Mouse (Mus musculus) megakaryocyte progenitor cell, adult 5-6 weeks (primary cell): ENCODE data around the gene Lrrc4c. TPM values are rescaled to one million over a fixed set of nuclear protein-coding genes. Genes with fewer than 3 reads are reported as not detected.

Experiments
- ATAC-seq: replicated peaks from 2 replicates; pipeline ENCODE4 v1.8.0; 2016; ENCODE audit warnings: mild to moderate bottlenecking, moderate TSS enrichment, inconsistent platforms; ENCODE audit not compliant: poor library complexity
- total RNA-seq, 2 experiments: library from RNA; stranded (forward) in 1 of 2; stranded (reverse) in 1 of 2; fragments of 157-497, 149-512 nt in 1 of 2; fragments of 200-1000 nt in 1 of 2; gene quantifications; 2 replicates each; pipeline versions ENCODE4 v1.2.3 to v1.2.4; 2015 to 2017

Gene Lrrc4c
- not detected in 2 replicates for total RNA-seq (2015)
- total RNA-seq (2017), result not detected in 2 replicates

- no peak for ATAC-seq
Measured at GRCm38 (mm10) chr2:96317387-96318299, at the start of gene Lrrc4c. TSS of gene Lrrc4c (plus strand) at chr2:96318169.

- no peak for ATAC-seq
Measured at GRCm38 (mm10) chr2:96275061-96275460, 42.9 kb upstream of the Lrrc4c start.

- no peak for ATAC-seq
Measured at GRCm38 (mm10) chr2:96282926-96283325, 35.0 kb upstream of the Lrrc4c start.

GRCm38 (mm10) chr2:96287512-96287911 is 30.5 kb upstream of the Lrrc4c start:
- no peak for ATAC-seq

GRCm38 (mm10) chr2:96290541-96290940 is 27.4 kb upstream of the Lrrc4c start:
- ATAC-seq, result no peak

GRCm38 (mm10) chr2:96315034-96315433 is 2.9 kb upstream of the Lrrc4c start:
- no peak for ATAC-seq

GRCm38 (mm10) chr2:96316531-96316930 is 1.4 kb upstream of the Lrrc4c start:
- no peak for ATAC-seq

- no peak for ATAC-seq
Measured at GRCm38 (mm10) chr2:96318556-96318955, 587 bp downstream of the Lrrc4c start.

GRCm38 (mm10) chr2:96319201-96319600 is 1.2 kb downstream of the Lrrc4c start:
- ATAC-seq, result no peak

GRCm38 (mm10) chr2:96319649-96320048 is 1.7 kb downstream of the Lrrc4c start:
- no peak for ATAC-seq

GRCm38 (mm10) chr2:96334652-96335051 is 16.7 kb downstream of the Lrrc4c start:
- no peak for ATAC-seq

- ATAC-seq, result no peak
Measured at GRCm38 (mm10) chr2:96337354-96337753, 19.4 kb downstream of the Lrrc4c start.

GRCm38 (mm10) chr2:96401186-96401811 is 83.3 kb downstream of the Lrrc4c start:
- no peak for ATAC-seq

GRCm38 (mm10) chr2:96402514-96402913 is 84.5 kb downstream of the Lrrc4c start:
- no peak for ATAC-seq

- ATAC-seq, result no peak
Measured at GRCm38 (mm10) chr2:96406856-96407255, 88.9 kb downstream of the Lrrc4c start.

GRCm38 (mm10) chr2:96411182-96411581 is 93.2 kb downstream of the Lrrc4c start:
- ATAC-seq, result no peak

GRCm38 (mm10) chr2:96461566-96461965 is 143.6 kb downstream of the Lrrc4c start:
- no peak for ATAC-seq

- no peak for ATAC-seq
Measured at GRCm38 (mm10) chr2:96475674-96476073, 157.7 kb downstream of the Lrrc4c start.

GRCm38 (mm10) chr2:96499116-96499882 is 181.3 kb downstream of the Lrrc4c start:
- ATAC-seq, result no peak

- no peak for ATAC-seq
Measured at GRCm38 (mm10) chr2:96504140-96504539, 186.2 kb downstream of the Lrrc4c start.

- no peak for ATAC-seq
Measured at GRCm38 (mm10) chr2:96505641-96506040, 187.7 kb downstream of the Lrrc4c start.
